Mouse (Mus musculus) testis, adult 2 months (tissue): ENCODE results near the gene Cenpb. TPM values are rescaled to one million over a fixed set of nuclear protein-coding genes. Genes with fewer than 3 reads are reported as not detected.

ENCODE experiments used
- H3K27ac ChIP-seq: fragments of 200-500 bp; 2 replicates; pipeline ENCODE4 v1.5.1; 2012; ENCODE audit warnings: low read depth, low read length; ENCODE audit not compliant: control insufficient read depth, insufficient read depth
- H3K27me3 ChIP-seq: fragments of 200-500 bp; 2 replicates; pipeline ENCODE4 v1.6.1; 2012; ENCODE audit warnings: mild to moderate bottlenecking, low read length, moderate library complexity; ENCODE audit not compliant: control insufficient read depth, insufficient read depth
- H3K36me3 ChIP-seq: fragments of 200-500 bp; 2 replicates; pipeline ENCODE4 v1.6.1; 2012; ENCODE audit warnings: mild to moderate bottlenecking, low read length; ENCODE audit not compliant: control insufficient read depth, insufficient read depth
- H3K4me1 ChIP-seq: fragments of 200-500 bp; 2 replicates; pipeline ENCODE4 v1.6.1; 2012; ENCODE audit warnings: low read length; ENCODE audit not compliant: control insufficient read depth, insufficient read depth
- H3K4me3 ChIP-seq: fragments of 200-500 bp; 2 replicates; pipeline ENCODE4 v1.5.1; 2012; ENCODE audit warnings: low read depth, mild to moderate bottlenecking, low read length, moderate library complexity, mixed read lengths; ENCODE audit not compliant: control insufficient read depth
- CTCF ChIP-seq: fragments of 200-500 bp; IDR thresholded peaks from 2 replicates; pipeline ENCODE4 v1.5.1; 2012; ENCODE audit warnings: low read depth, mild to moderate bottlenecking, inconsistent platforms, low read length, moderate library complexity; ENCODE audit not compliant: control insufficient read depth, insufficient read depth, insufficient replicate concordance
- POLR2A ChIP-seq: fragments of 200-500 bp; IDR thresholded peaks from 2 replicates; pipeline ENCODE4 v1.6.1; 2012; ENCODE audit warnings: low read depth, mild to moderate bottlenecking, inconsistent platforms, low read length, moderate library complexity; ENCODE audit not compliant: control insufficient read depth
- polyA plus RNA-seq: library from polyadenylated mRNA; depleted of rRNA; stranded (reverse); fragments of >200 nt; gene quantifications from 2 replicates; pipeline ENCODE4 v1.2.3, GENCODE M21; 2012

Gene Cenpb
- polyA plus RNA-seq, 1 experiment = 7.6 TPM

GRCm38 (mm10) chr2:131160671-131161111, 19.2 kb downstream of the Cenpb start:
- peaks cover 2% of the 10 kb centered on the region for H3K36me3 ChIP-seq
- TF ChIP-seq CTCF = no peak
- no peak for TF ChIP-seq POLR2A
- H3K27ac ChIP-seq = peak overlapping the region; percentile 99
- H3K4me3 ChIP-seq = peak overlapping the region; percentile 92
- H3K4me1 ChIP-seq = peaks cover 9% of the 10 kb centered on the region
- no peaks in the 10 kb centered on the region for H3K27me3 ChIP-seq

DNA sequence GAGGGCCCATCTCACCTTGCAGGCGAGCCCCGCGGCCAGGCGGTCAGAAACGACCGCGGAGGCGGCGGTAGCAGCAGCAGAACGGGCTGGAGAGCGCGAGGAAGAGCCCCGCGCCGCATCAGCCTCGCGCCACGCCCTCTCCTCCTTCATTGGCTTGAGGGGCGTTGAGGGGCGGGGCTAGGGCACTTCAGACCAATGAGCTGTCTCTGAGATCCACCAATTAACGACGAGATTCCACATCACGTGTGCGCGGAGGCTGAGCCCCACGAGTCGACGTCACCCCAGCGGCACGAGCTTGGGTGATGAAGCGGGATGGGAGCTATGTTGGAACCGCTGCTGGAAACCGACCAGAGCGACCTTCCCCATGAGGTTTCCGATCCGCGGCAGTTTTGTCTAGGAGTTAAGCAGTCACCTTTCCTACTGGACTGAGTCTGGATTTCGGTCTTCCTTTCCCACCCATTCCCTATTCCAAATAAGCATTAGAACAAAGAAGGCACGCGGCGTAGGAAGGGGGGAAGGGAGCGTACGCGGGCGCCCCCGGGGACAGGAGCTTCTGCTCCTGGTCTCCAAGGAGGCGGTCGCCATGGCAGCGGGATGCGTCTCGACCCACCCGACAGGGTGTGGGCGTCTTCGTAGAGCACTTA, 19.8 kb downstream of the Cenpb start, which contains the start of gene 1700037H04Rik:
Gene 1700037H04Rik (minus strand): TSS at position 144 of the 644 bp plus-strand sequence.
- Histone ChIP-seq H3K27ac (peak within 1 kb of the TSS; percentile 99), H3K4me1 (peaks cover 9% of the 10 kb centered on the region), H3K4me3 (peak within 1 kb of the TSS; percentile 92), H3K36me3 (peaks cover 2% of the 10 kb centered on the region), H3K27me3 (no peaks in the 10 kb centered on the region)
- no peak; the same call in 1 of the 2 replicates for TF ChIP-seq CTCF
- peak; percentile 95 for TF ChIP-seq POLR2A

DNA sequence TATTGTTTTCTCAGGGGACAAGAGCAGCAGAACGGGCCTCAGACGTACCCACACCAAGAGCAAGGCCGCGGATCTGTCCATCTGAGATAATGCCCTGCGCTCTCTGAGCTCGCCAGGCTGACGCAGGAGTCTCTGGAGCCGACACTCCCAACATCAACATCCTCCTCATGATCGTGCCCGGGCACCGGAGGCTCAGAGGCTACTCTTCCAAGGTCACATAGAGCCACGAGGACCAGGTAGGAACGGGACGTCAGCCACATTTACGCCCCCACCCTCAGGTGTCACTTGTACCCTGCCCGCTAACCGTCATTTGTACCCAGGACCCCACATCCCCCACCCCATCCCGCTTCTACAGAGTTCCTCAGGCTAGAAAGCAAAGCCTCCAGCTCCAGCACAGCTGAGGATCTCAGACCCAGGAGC, 20.4 kb downstream of the Cenpb start:
- peaks cover 3% of the 10 kb centered on the region for H3K36me3 ChIP-seq
- peaks cover 9% of the 10 kb centered on the region for H3K4me1 ChIP-seq
- peak overlapping the region; percentile 92 for H3K4me3 ChIP-seq
- TF ChIP-seq POLR2A = peak; percentile 40; the same call in 1 of the 2 replicates
- TF ChIP-seq CTCF = no peak
- H3K27me3 ChIP-seq = no peaks in the 10 kb centered on the region
- H3K27ac ChIP-seq = peak overlapping the region; percentile 95

GRCm38 (mm10) chr2:131156987-131157386, 22.9 kb downstream of the Cenpb start:
- peaks cover 9% of the 10 kb centered on the region for H3K4me1 ChIP-seq

GRCm38 (mm10) chr2:131154036-131154435, 25.8 kb downstream of the Cenpb start:
- Histone ChIP-seq H3K36me3 (peaks cover 6% of the 10 kb centered on the region), H3K4me1 (peaks cover 5% of the 10 kb centered on the region), H3K27me3 (no peaks in the 10 kb centered on the region), H3K27ac (no peak overlapping the region), H3K4me3 (no peak overlapping the region)
- TF ChIP-seq POLR2A (no peak), CTCF (no peak)

More at GRCm38 (mm10) chr2:131156987-131157386, 22.9 kb downstream of the Cenpb start:
- Histone ChIP-seq H3K27ac (peak overlapping the region; percentile 75), H3K27me3 (no peaks in the 10 kb centered on the region), H3K36me3 (peaks cover 6% of the 10 kb centered on the region), H3K4me3 (peak overlapping the region; percentile 82)
- TF ChIP-seq CTCF (no peak), POLR2A (no peak)

- TF ChIP-seq POLR2A (no peak), CTCF (no peak)
- peaks cover 6% of the 10 kb centered on the region for H3K36me3 ChIP-seq
- H3K4me3 ChIP-seq = no peak overlapping the region
- H3K27me3 ChIP-seq = no peaks in the 10 kb centered on the region
- H3K27ac ChIP-seq = no peak overlapping the region
- H3K4me1 ChIP-seq = no peaks in the 10 kb centered on the region
These were observed 27.6 kb downstream of the Cenpb start for GRCm38 (mm10) chr2:131152166-131152730.

DNA sequence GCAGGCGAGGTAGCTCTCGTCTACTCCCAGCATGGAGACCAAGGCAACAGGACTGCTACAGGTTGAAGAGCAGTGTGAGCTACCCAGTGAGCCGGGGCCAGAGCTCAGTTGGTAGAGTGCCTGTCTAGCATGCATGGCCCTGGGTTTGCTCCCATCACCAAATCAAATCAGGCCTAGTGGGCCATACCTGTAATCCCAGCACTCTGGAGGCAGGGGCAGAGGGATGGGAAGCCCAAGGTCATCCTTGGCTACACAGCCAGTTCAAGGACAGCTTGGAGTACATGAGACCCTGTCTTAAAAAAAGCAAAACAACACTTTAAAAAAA, 30.7 kb downstream of the Cenpb start:
- Histone ChIP-seq H3K27me3 (no peaks in the 10 kb centered on the region), H3K4me3 (no peak overlapping the region), H3K36me3 (peaks cover 2% of the 10 kb centered on the region), H3K4me1 (no peaks in the 10 kb centered on the region; the same call in 1 of the 2 replicates), H3K27ac (no peak overlapping the region)
- TF ChIP-seq POLR2A (no peak), CTCF (no peak)
